Mouse (Mus musculus) kidney, postnatal 36 days (tissue): Measurements from ENCODE around the gene Olfr1132.
"Not testable (repeated sequence)": the region's sequence is repeated elsewhere in the genome, so short reads cannot be mapped to it uniquely, and the experiment has no call there.

Experiments
- DNase-seq, 2 experiments: peaks; one replicate each; pipeline ENCODE4 v3.0.0; 2021 to 2022; ENCODE audit warnings: mixed read lengths in 2 of 2

The Olfr1132 gene

DNA sequence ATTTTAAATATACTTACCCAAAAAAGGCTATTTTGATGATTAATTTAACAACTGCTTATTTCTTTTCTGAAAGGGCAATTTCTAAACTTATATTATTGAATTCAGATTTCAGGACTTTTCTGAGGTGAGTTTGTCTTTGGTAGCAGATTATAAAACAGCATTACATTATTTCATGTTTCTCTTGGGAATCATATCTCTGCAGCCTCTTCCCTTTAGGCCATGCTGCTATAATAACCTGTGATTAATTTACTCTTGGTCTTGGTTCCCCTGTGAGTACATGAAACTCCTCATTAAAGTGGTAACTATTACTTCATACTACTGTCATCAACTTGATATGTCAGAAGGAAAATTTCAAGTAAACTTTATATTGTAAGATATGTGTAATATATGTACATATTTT is at the start of gene Olfr1132:
Gene Olfr1132 (minus strand): TSS at position 101 of the 400 bp plus-strand sequence.
- DNase-seq, result no peak

- no peak for DNase-seq
Observed at GRCm38 (mm10) chr2:87673564-87673963, 36.2 kb upstream of the Olfr1132 start, which contains the start of gene Olfr1135. TSS of gene Olfr1135 (minus strand) at chr2:87673664.

- no peak for DNase-seq
Observed at GRCm38 (mm10) chr2:87658360-87658759, 21.0 kb upstream of the Olfr1132 start, which contains the start of gene Olfr1134. TSS of gene Olfr1134 (minus strand) at chr2:87658460.

- no peak for DNase-seq
Observed at GRCm38 (mm10) chr2:87647274-87647673, 9.9 kb upstream of the Olfr1132 start, which contains the start of gene Olfr1133. TSS of gene Olfr1133 (minus strand) at chr2:87647374.

DNA sequence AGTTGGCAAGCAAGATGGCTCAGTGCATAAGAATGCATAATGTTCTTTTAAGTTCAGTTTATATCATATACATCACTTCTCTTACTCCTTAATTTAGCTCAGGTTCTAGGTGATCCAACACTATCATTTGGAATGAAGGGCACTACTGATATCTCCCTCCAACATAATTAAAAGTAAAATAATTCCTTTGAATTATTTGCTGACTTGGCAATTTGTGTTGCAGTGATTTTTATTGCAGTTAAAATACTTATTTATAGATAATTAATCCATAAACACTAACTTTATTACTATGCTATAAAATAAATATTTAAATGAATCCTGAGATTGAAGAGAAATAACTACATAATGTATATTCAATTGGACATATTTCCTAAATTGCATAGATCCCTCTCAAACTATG is 5.1 kb upstream of the Olfr1132 start:
- DNase-seq, result no peak

GRCm38 (mm10) chr2:87626804-87627203 is 10.5 kb downstream of the Olfr1132 start, which contains the start of gene Olfr1131:
TSS of gene Olfr1131 (plus strand) at chr2:87627104.
- DNase-seq, result no peak

DNA sequence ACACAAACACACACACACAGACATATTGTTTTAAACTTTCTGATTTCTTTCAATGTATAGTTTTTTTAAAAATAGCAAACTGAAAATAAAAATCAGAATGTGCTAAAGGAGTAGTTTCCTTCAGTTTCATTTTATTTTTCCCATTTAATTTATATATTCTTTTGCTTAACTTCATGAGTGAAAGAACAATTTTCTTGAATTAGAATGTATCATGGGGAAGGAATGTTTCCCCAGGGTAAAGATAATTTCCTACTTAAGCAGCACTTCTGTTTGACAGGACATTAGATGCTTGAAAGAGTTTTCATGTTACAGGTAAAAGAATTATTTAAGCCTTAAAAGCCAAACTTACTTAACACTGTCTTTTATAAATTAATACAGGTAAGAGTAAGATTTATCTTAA is 31.4 kb downstream of the Olfr1132 start, which contains the start of gene Olfr1130:
Gene Olfr1130 (plus strand): TSS at position 301 of the 400 bp plus-strand sequence.
- not testable (repeated sequence) for DNase-seq
